Mouse (Mus musculus) forebrain, embryonic 15.5 days (tissue): ENCODE results near the gene Map2k3. TPM values are rescaled to one million over a fixed set of nuclear protein-coding genes. Genes with fewer than 3 reads are reported as not detected.

Source experiments
- ATAC-seq: fragments of 200-750 bp; cut with Nextera tagmentation; replicated peaks from 2 replicates; pipeline ENCODE4 v1.8.0; 2017; ENCODE audit warnings: mild to moderate bottlenecking, moderate TSS enrichment, moderate library complexity
- H3K27ac ChIP-seq: fragments of 300-500 bp; sonication (generic); replicated peaks from 2 replicates; pipeline ENCODE4 v1.5.1; 2015; ENCODE audit warnings: mild to moderate bottlenecking, inconsistent platforms
- H3K27me3 ChIP-seq: fragments of 300-500 bp; sonication (generic); 2 replicates; pipeline ENCODE4 v1.6.1; 2015; ENCODE audit warnings: inconsistent platforms
- H3K36me3 ChIP-seq: fragments of 300-500 bp; sonication (generic); 2 replicates; pipeline ENCODE4 v1.6.1; 2015; ENCODE audit warnings: mild to moderate bottlenecking, inconsistent platforms
- H3K4me1 ChIP-seq: fragments of 300-500 bp; sonication (generic); 2 replicates; pipeline ENCODE4 v1.6.1; 2015; ENCODE audit warnings: inconsistent platforms
- H3K4me2 ChIP-seq: fragments of 300-500 bp; sonication (generic); replicated peaks from 2 replicates; pipeline ENCODE4 v1.6.1; 2015; ENCODE audit warnings: mild to moderate bottlenecking, inconsistent platforms
- H3K4me3 ChIP-seq: fragments of 300-500 bp; sonication (generic); 2 replicates; pipeline ENCODE4 v1.5.1; 2015; ENCODE audit warnings: mild to moderate bottlenecking, inconsistent platforms
- H3K9ac ChIP-seq: fragments of 300-500 bp; sonication (generic); replicated peaks from 2 replicates; pipeline ENCODE4 v1.6.1; 2015; ENCODE audit warnings: mild to moderate bottlenecking, inconsistent platforms
- H3K9me3 ChIP-seq: fragments of 300-500 bp; sonication (generic); 2 replicates; pipeline ENCODE4 v1.6.1; 2016; ENCODE audit warnings: inconsistent platforms
- WGBS: fragments of 180-500 bp; shearing (Covaris S2); methylation state at CpG from one replicate; pipeline ENCODE4 v1.1.7; 2015; ENCODE audit warnings: mixed read lengths; 5-methylcytosine and 5-hydroxymethylcytosine counted together
- polyA plus RNA-seq: library from polyadenylated mRNA; unstranded; fragments of >200 nt; fragmentation: Nextera tagmentation; extraction: Ambion mirVana; gene quantifications from 2 replicates; pipeline ENCODE4 v1.2.1, GENCODE M21; 2015

The Map2k3 gene
- polyA plus RNA-seq, 1 experiment from 2014 or later = 32.0 TPM

- Histone ChIP-seq H3K4me1 (no peaks in the 10 kb centered on the region), H3K27ac (no peak overlapping the region), H3K4me3 (no peak overlapping the region), H3K27me3 (no peaks in the 10 kb centered on the region), H3K9ac (no peak overlapping the region), H3K9me3 (no peaks in the 10 kb centered on the region), H3K4me2 (no peak overlapping the region), H3K36me3 (no peaks in the 10 kb centered on the region)
- no peak for ATAC-seq
- WGBS = 60% methylated on average over 6 of the region's 6 CpGs
Observed at GRCm38 (mm10) chr11:60966974-60967373, 35.1 kb downstream of the Map2k3 start.

DNA sequence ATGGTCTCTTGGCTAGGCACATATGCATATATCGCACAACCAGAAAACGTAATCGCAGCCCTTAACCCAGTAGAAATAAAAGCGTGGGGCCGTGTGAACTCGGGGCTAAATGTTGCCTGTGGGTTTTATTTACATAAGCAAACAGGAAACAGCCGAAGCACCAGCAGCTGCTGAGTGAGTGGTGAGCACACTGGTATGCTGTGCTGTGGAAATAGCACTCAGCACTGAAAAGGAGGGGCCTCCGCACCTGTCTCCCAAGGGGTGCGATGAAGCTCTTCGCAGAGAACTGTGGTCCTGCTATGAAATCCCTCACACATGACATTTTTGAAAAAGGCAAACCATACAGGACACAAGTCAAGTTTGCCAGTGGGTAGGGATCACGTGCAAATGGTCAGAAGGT is 43.3 kb downstream of the Map2k3 start:
- Histone ChIP-seq H3K9me3 (no peaks in the 10 kb centered on the region), H3K27me3 (no peaks in the 10 kb centered on the region), H3K4me1 (no peaks in the 10 kb centered on the region), H3K27ac (no peak overlapping the region), H3K4me3 (no peak overlapping the region), H3K4me2 (no peak overlapping the region), H3K36me3 (no peaks in the 10 kb centered on the region), H3K9ac (no peak overlapping the region)
- WGBS = 91% methylated on average over 11 of the region's 11 CpGs
- no peak for ATAC-seq

DNA sequence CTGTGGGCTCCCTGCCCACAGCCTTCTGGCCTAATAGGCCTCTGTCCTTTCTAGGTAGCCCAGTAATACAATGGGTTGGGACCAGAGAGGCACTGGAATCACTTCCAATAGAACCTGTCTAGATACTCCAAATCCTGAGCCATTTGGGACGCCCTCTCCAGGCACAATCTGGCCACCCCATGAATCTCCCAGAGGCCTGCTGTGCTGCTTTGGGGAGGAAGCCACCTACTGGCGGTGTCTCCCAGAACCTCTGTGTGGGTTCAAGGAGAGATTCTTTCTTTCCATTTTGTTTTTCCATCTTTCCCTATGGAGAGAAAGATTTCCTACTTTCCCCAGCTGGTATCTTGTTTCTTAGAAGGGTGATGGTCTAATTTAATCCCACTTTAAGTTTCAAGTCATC is 44.4 kb downstream of the Map2k3 start:
- WGBS = 64% methylated on average over 2 of the region's 2 CpGs
- H3K27me3 ChIP-seq = no peaks in the 10 kb centered on the region
- no peak overlapping the region for H3K4me2 ChIP-seq
- H3K36me3 ChIP-seq = no peaks in the 10 kb centered on the region
- H3K9me3 ChIP-seq = no peaks in the 10 kb centered on the region
- no peak for ATAC-seq
- no peak overlapping the region for H3K9ac ChIP-seq
- no peaks in the 10 kb centered on the region for H3K4me1 ChIP-seq
- H3K27ac ChIP-seq = no peak overlapping the region
- no peak overlapping the region for H3K4me3 ChIP-seq

DNA sequence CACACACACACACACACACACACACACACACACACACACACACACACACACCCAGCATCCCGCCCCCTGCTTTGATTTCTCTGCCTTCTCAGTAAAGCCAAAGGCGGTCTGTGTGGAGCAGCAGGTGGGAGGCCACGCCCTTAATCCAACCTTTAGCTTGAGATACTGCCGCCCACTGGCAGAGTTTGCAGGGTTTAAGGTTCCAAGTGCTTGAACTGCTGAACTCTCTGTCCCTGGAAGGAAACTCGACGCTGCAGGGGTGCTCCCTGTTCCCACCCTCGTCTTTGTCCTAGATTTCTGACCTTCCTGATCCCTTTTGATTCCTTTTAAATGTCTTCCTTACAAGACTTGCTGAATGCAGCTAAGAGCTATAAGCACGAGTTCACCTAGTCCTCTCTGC is 44.9 kb downstream of the Map2k3 start:
- Histone ChIP-seq H3K9ac (no peak overlapping the region), H3K27me3 (no peaks in the 10 kb centered on the region), H3K27ac (no peak overlapping the region), H3K4me1 (0 out of 2 replicates have a peak, but pooled peaks cover under 1% of the 10 kb centered on the region), H3K36me3 (no peaks in the 10 kb centered on the region), H3K4me3 (no peak overlapping the region), H3K4me2 (no peak overlapping the region), H3K9me3 (no peaks in the 10 kb centered on the region)
- WGBS = 16% methylated on average over 8 of the region's 8 CpGs
- no peak for ATAC-seq

GRCm38 (mm10) chr11:60977153-60977552 is 45.3 kb downstream of the Map2k3 start:
- 43% methylated on average over 3 of the region's 3 CpGs for WGBS
- ATAC-seq = no peak
- Histone ChIP-seq H3K9ac (no peak overlapping the region), H3K36me3 (no peaks in the 10 kb centered on the region), H3K9me3 (no peaks in the 10 kb centered on the region), H3K4me1 (0 out of 2 replicates have a peak, but pooled peaks cover 4% of the 10 kb centered on the region), H3K27ac (no peak overlapping the region), H3K4me2 (no peak overlapping the region), H3K4me3 (no peak overlapping the region), H3K27me3 (no peaks in the 10 kb centered on the region)

DNA sequence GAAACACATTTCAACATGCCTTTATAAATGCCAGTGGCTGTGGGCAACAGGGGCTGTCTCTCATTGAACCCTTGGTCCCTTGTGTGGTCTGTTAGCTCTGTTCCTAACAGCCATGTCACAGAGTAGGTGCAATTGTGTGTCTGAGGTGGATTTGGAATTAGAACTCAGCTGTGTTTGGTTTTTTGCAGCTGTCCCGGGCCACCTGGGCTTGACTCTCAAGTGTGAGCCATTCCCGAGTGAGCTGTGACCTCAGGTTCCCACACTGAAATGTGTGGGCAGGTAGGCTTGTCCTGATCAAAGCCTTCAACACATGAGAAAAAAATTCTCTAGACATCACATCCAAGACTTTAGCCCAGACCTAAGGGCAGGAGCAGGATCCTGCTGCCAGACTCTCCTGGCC is 46.8 kb downstream of the Map2k3 start:
- Histone ChIP-seq H3K4me1 (peaks cover 5% of the 10 kb centered on the region; the same call in 1 of the 2 replicates), H3K27ac (no peak overlapping the region), H3K4me2 (no peak overlapping the region), H3K4me3 (no peak overlapping the region), H3K9me3 (no peaks in the 10 kb centered on the region), H3K36me3 (no peaks in the 10 kb centered on the region), H3K27me3 (no peaks in the 10 kb centered on the region), H3K9ac (no peak overlapping the region)
- ATAC-seq = no peak
- WGBS = 86% methylated on average over 2 of the region's 2 CpGs

GRCm38 (mm10) chr11:60979788-60980187 is 48.0 kb downstream of the Map2k3 start:
- Histone ChIP-seq H3K9ac (no peak overlapping the region), H3K27me3 (no peaks in the 10 kb centered on the region), H3K4me3 (no peak overlapping the region), H3K27ac (no peak overlapping the region), H3K9me3 (no peaks in the 10 kb centered on the region), H3K4me2 (no peak overlapping the region), H3K4me1 (peaks cover 6% of the 10 kb centered on the region), H3K36me3 (no peaks in the 10 kb centered on the region)
- no peak for ATAC-seq
- WGBS = 91% methylated on average over 5 of the region's 5 CpGs

DNA sequence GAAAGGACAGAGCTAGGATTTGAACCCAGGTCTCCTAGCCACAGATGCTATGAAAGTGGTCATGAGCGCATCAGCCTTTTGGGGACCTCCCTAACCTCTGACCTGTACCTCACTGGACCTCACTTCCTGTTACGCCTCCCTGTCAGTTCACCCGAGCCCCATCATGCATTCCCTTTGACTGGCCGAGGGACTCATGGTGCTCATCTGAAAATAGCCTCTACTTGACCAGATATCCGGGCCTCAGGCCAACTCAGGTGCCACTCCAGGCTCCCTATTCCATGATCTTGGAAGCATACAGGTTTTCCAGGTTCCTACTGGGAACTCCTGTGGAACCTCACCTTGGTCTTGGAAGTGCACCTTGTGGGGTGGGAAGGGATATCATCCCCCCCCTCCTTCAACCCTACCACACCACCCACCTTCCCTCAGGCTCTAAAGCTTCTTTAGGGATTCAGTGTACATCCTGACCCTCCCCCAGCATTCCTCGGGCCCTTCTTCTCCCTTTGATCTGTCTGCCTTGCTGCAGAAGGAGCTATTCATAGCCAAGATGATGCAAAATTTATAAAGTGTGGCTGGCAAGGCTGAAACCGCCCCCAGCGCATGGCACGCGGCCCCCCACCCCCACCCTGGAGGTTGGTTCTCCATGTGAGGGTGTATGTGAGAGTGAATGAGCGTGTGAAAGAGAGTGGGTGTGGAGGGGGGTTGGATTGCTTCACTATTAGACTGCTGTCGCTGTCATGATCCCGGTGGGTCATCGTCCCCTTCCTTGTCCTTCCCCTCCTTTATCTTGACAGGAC is 50.1 kb downstream of the Map2k3 start:
- Histone ChIP-seq H3K4me1 (peaks cover 11% of the 10 kb centered on the region), H3K27ac (no peak overlapping the region), H3K9ac (no peak overlapping the region), H3K4me2 (no peak overlapping the region), H3K27me3 (no peaks in the 10 kb centered on the region), H3K4me3 (no peak overlapping the region), H3K9me3 (no peaks in the 10 kb centered on the region), H3K36me3 (no peaks in the 10 kb centered on the region)
- WGBS = 69% methylated on average over 14 of the region's 14 CpGs
- ATAC-seq = no peak

- 50% methylated on average over 13 of the region's 13 CpGs for WGBS
- no peak; the same call in 1 of the 2 replicates for ATAC-seq
Observed at GRCm38 (mm10) chr11:60984912-60985558, 53.2 kb downstream of the Map2k3 start.

DNA sequence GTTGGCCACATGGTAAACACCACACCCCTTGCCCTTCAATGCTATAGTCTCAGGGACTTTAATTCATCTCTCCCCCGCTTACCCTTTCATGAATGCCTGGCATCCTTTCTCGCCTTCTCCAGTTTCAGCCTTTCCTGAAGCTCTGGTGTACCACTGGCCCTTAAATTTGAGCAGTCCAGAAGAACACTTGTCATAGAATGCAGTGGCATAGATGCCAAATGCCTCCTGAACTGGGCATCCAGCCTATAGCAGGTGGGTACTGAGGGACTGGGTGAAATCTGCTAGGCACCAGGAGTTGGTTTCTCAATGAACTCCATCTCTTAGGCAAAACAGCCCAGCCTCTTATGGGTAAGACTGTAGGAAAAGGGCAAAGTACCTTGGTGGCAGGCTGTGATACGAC is 58.6 kb downstream of the Map2k3 start:
- no peaks in the 10 kb centered on the region for H3K4me1 ChIP-seq
- no peaks in the 10 kb centered on the region for H3K36me3 ChIP-seq
- H3K9ac ChIP-seq = no peak overlapping the region
- no peaks in the 10 kb centered on the region for H3K27me3 ChIP-seq
- no peak overlapping the region for H3K4me3 ChIP-seq
- no peaks in the 10 kb centered on the region for H3K9me3 ChIP-seq
- WGBS = 84% methylated on average over 3 of the region's 3 CpGs
- ATAC-seq = no peak
- H3K27ac ChIP-seq = no peak overlapping the region
- H3K4me2 ChIP-seq = no peak overlapping the region

More at GRCm38 (mm10) chr11:60984912-60985558, 53.2 kb downstream of the Map2k3 start:
- Histone ChIP-seq H3K27me3 (no peaks in the 10 kb centered on the region), H3K27ac (no peak overlapping the region), H3K4me2 (no peak overlapping the region), H3K9me3 (no peaks in the 10 kb centered on the region), H3K4me3 (no peak overlapping the region), H3K36me3 (no peaks in the 10 kb centered on the region), H3K4me1 (peaks cover 11% of the 10 kb centered on the region), H3K9ac (no peak overlapping the region)
